Mouse (Mus musculus) intestine, embryonic 16.5 days (tissue): ENCODE data around the gene Ngfr. TPM values are rescaled to one million over a fixed set of nuclear protein-coding genes. Genes with fewer than 3 reads are reported as not detected.

Experiments
- ATAC-seq: fragments of 200-750 bp; cut with Nextera tagmentation; 2 replicates; pipeline ENCODE4 v1.8.0; 2017; ENCODE audit warnings: moderate TSS enrichment, moderate library complexity
- H3K27ac ChIP-seq: fragments of 300-500 bp; sonication (generic); 2 replicates; pipeline ENCODE4 v1.5.1; 2014; ENCODE audit warnings: mild to moderate bottlenecking, low read length
- H3K27me3 ChIP-seq: fragments of 300-500 bp; sonication (generic); replicated peaks from 2 replicates; pipeline ENCODE4 v1.6.1; 2014; ENCODE audit warnings: low read length, control low read depth, mixed read lengths; ENCODE audit not compliant: control insufficient read depth, insufficient read depth
- H3K36me3 ChIP-seq: fragments of 300-500 bp; sonication (generic); 2 replicates; pipeline ENCODE4 v1.6.1; 2014; ENCODE audit warnings: low read length, control low read depth; ENCODE audit not compliant: control insufficient read depth, insufficient read depth
- H3K4me1 ChIP-seq: fragments of 300-500 bp; sonication (generic); 2 replicates; pipeline ENCODE4 v1.6.1; 2014; ENCODE audit warnings: low read length, control low read depth, mixed read lengths; ENCODE audit not compliant: control insufficient read depth, insufficient read depth
- H3K4me2 ChIP-seq: fragments of 300-500 bp; sonication (generic); 2 replicates; pipeline ENCODE4 v1.6.1; 2014; ENCODE audit warnings: low read depth, low read length, control low read depth
- H3K4me3 ChIP-seq: fragments of 300-500 bp; sonication (generic); 2 replicates; pipeline ENCODE4 v1.5.1; 2014; ENCODE audit warnings: mild to moderate bottlenecking, low read length
- H3K9ac ChIP-seq: fragments of 300-500 bp; sonication (generic); 2 replicates; pipeline ENCODE4 v1.6.1; 2014; ENCODE audit warnings: low read depth, low read length
- H3K9me3 ChIP-seq: fragments of 300-500 bp; sonication (generic); 2 replicates; pipeline ENCODE4 v1.6.1; 2016; ENCODE audit warnings: low read length, control low read depth; ENCODE audit not compliant: control insufficient read depth
- WGBS: fragments of 180-500 bp; shearing (Covaris S2); extraction: QIAGEN DNeasy Blood & Tissue Kit; methylation state at CpG from one replicate; pipeline ENCODE4 v1.1.7; 2014; 5-methylcytosine and 5-hydroxymethylcytosine counted together
- polyA plus RNA-seq: library from polyadenylated mRNA; unstranded; fragments of >200 nt; fragmentation: Nextera tagmentation; extraction: Ambion mirVana; gene quantifications from 2 replicates; pipeline ENCODE4 v1.2.1, GENCODE M21; 2015

Gene Ngfr
- polyA plus RNA-seq, 1 experiment from 2014 or later = 15.5 TPM

GRCm38 (mm10) chr11:95563849-95564248 is 23.7 kb downstream of the Ngfr start:
- H3K27me3 ChIP-seq = no peaks in the 10 kb centered on the region
- peaks cover 21% of the 10 kb centered on the region for H3K4me1 ChIP-seq
- no peak for ATAC-seq
- 96% methylated on average over 5 of the region's 5 CpGs for WGBS
- H3K9ac ChIP-seq = no peak overlapping the region
- H3K9me3 ChIP-seq = no peaks in the 10 kb centered on the region
- no peak overlapping the region for H3K4me3 ChIP-seq
- H3K36me3 ChIP-seq = no peaks in the 10 kb centered on the region
- no peak overlapping the region for H3K27ac ChIP-seq
- no peak overlapping the region for H3K4me2 ChIP-seq

- Histone ChIP-seq H3K4me3 (no peak overlapping the region), H3K27me3 (no peaks in the 10 kb centered on the region), H3K9ac (no peak overlapping the region), H3K36me3 (no peaks in the 10 kb centered on the region), H3K27ac (no peak overlapping the region), H3K9me3 (no peaks in the 10 kb centered on the region), H3K4me2 (no peak overlapping the region), H3K4me1 (peaks cover 7% of the 10 kb centered on the region; the same call in 1 of the 2 replicates)
- WGBS = 72% methylated on average over 3 of the region's 3 CpGs
- ATAC-seq = no peak
Measured at GRCm38 (mm10) chr11:95560773-95561172, 26.8 kb downstream of the Ngfr start.

GRCm38 (mm10) chr11:95559761-95560160 is 27.8 kb downstream of the Ngfr start:
- 47% methylated on average over 2 of the region's 2 CpGs for WGBS
- Histone ChIP-seq H3K4me2 (no peak overlapping the region), H3K9me3 (no peaks in the 10 kb centered on the region), H3K4me3 (no peak overlapping the region), H3K27me3 (no peaks in the 10 kb centered on the region), H3K9ac (no peak overlapping the region), H3K4me1 (peaks cover 7% of the 10 kb centered on the region; the same call in 1 of the 2 replicates), H3K36me3 (no peaks in the 10 kb centered on the region), H3K27ac (no peak overlapping the region)
- ATAC-seq = 0 out of 2 replicates have a peak, but pooled peaks have one; percentile 11

DNA sequence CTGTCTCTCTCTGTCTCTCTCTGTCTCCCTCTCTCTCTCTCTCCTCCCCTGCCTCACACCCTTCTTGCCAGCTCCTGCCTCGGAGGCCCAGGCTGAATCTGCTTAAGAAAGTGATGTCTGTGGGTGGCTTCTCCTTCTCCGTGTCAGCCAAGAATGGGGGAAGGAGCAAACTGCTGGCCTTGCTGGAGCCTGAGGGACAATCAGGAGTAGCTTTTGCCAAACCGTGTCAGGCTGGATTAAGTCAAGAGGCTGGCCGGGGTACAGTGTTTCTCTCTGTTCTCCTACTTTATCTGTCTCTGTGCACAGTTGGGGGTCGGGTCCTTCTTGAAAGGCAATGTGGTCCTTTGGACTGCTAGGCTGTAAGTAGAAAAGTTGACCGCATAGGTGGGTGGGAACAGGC is 29.8 kb downstream of the Ngfr start:
- H3K9ac ChIP-seq = no peak overlapping the region
- no peak overlapping the region for H3K4me2 ChIP-seq
- no peaks in the 10 kb centered on the region for H3K27me3 ChIP-seq
- ATAC-seq = no peak
- H3K36me3 ChIP-seq = no peaks in the 10 kb centered on the region
- no peak overlapping the region for H3K27ac ChIP-seq
- 46% methylated on average over 6 of the region's 6 CpGs for WGBS
- H3K4me1 ChIP-seq = peaks cover 7% of the 10 kb centered on the region; the same call in 1 of the 2 replicates
- no peak overlapping the region for H3K4me3 ChIP-seq
- H3K9me3 ChIP-seq = no peaks in the 10 kb centered on the region

DNA sequence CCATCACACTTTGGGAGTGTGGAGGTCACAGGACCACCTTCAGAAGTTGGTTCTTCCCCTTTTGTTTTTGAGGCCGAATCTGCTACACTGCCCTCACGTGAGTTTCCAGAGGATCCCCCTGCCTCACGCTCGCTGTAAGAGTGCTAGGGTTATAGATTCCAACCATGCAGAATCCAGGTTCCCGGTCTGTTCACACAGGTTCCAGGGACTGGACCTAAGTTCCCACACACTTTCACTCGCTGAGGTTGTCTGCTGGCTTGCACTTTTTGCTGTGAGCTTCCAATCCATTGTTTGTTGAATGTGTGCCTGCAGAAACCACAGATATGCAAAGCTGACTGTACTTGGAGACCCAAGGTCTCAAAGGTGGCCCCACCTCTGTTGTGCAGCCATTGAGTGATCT is 30.5 kb downstream of the Ngfr start:
- H3K4me2 ChIP-seq = no peak overlapping the region
- H3K4me3 ChIP-seq = no peak overlapping the region
- no peaks in the 10 kb centered on the region for H3K27me3 ChIP-seq
- no peak overlapping the region for H3K9ac ChIP-seq
- H3K9me3 ChIP-seq = no peaks in the 10 kb centered on the region
- no peaks in the 10 kb centered on the region for H3K36me3 ChIP-seq
- peaks cover 7% of the 10 kb centered on the region; the same call in 1 of the 2 replicates for H3K4me1 ChIP-seq
- WGBS = 84% methylated on average over 6 of the region's 6 CpGs
- H3K27ac ChIP-seq = no peak overlapping the region
- no peak for ATAC-seq

- Histone ChIP-seq H3K36me3 (no peaks in the 10 kb centered on the region), H3K4me3 (no peak overlapping the region), H3K9me3 (no peaks in the 10 kb centered on the region), H3K9ac (no peak overlapping the region), H3K4me2 (no peak overlapping the region), H3K27me3 (no peaks in the 10 kb centered on the region), H3K4me1 (peaks cover 7% of the 10 kb centered on the region; the same call in 1 of the 2 replicates), H3K27ac (no peak overlapping the region)
- 47% methylated on average over 8 of the region's 8 CpGs for WGBS
- no peak for ATAC-seq
Measured at GRCm38 (mm10) chr11:95555279-95555678, 32.3 kb downstream of the Ngfr start.

- Histone ChIP-seq H3K4me1 (no peaks in the 10 kb centered on the region), H3K9ac (no peak overlapping the region), H3K4me3 (no peak overlapping the region), H3K27ac (no peak overlapping the region), H3K4me2 (no peak overlapping the region), H3K9me3 (no peaks in the 10 kb centered on the region), H3K27me3 (no peaks in the 10 kb centered on the region), H3K36me3 (no peaks in the 10 kb centered on the region)
- 83% methylated on average over 12 of the region's 12 CpGs for WGBS
- no peak for ATAC-seq
Measured at GRCm38 (mm10) chr11:95550301-95551021, 37.1 kb downstream of the Ngfr start.

GRCm38 (mm10) chr11:95546021-95546782 is 41.3 kb downstream of the Ngfr start:
- Histone ChIP-seq H3K4me2 (no peak overlapping the region), H3K9ac (no peak overlapping the region), H3K9me3 (no peaks in the 10 kb centered on the region), H3K27me3 (no peaks in the 10 kb centered on the region), H3K4me1 (peaks cover 3% of the 10 kb centered on the region), H3K27ac (no peak overlapping the region), H3K4me3 (no peak overlapping the region), H3K36me3 (no peaks in the 10 kb centered on the region)
- 66% methylated on average over 10 of the region's 10 CpGs for WGBS
- no peak for ATAC-seq

GRCm38 (mm10) chr11:95544546-95545327 is 42.8 kb downstream of the Ngfr start:
- Histone ChIP-seq H3K4me3 (no peak overlapping the region), H3K4me2 (no peak overlapping the region), H3K27me3 (no peaks in the 10 kb centered on the region; the same call in 1 of the 2 replicates), H3K27ac (no peak overlapping the region), H3K4me1 (peaks cover 12% of the 10 kb centered on the region), H3K36me3 (no peaks in the 10 kb centered on the region), H3K9me3 (no peaks in the 10 kb centered on the region), H3K9ac (no peak overlapping the region)
- ATAC-seq = no peak
- WGBS = 80% methylated on average over 8 of the region's 8 CpGs
